Mouse (Mus musculus) testis, adult 10 weeks (tissue): Measurements from ENCODE around the gene Sema4f. TPM values are rescaled to one million over a fixed set of nuclear protein-coding genes. Genes with fewer than 3 reads are reported as not detected.

Source experiments
- polyA plus RNA-seq: library from polyadenylated mRNA; stranded (reverse); fragments of 350-450 nt; fragmentation: Illumina TruSeq; extraction: RNeasy Lipid Tissue Mini Kit (QIAGEN cat#74804); gene quantifications from one replicate; pipeline ENCODE4 v1.2.3, GENCODE M21; 2014; ENCODE audit warnings: low read depth, low replicate concordance

Gene Sema4f
- polyA plus RNA-seq = 0.15 TPM

DNA sequence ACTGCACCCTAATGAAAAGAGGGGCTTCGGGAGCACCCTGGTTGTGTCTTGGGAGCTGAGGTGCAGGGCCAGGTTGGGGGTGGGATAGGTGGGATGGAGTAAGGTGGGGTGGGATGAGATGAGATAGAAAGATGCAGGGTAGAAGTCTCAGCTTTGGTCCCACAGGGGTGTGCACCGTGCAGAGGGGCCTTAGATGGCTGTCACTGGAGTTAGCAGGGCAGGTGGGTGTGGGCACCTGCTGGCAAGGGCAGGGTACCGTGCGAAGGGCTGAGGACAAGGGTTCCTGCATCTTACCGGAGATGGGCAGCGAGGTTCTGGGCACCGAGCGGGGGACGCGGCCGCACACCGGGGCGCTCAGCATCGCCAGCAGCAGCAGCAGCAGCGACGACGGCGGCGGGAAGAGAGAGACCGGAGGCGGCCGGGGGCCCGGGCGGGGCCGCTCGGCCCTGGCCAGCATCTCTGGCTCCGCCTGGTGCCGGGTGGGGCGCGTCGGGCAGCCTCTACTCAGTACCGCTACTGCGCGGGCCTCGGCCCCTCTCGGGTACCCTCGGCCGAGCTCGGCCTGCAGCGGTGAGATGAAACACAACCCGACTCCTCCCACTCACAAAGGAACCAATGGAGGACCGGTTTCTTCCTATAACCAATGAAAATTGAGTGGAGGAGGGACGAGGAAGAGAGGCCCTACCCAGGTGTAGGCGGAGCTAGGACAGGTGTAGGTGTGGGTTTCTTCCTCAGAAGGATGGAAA lies at the start of gene Sema4f:
Gene Sema4f (minus strand): TSS at position 603 of the 746 bp plus-strand sequence.

DNA sequence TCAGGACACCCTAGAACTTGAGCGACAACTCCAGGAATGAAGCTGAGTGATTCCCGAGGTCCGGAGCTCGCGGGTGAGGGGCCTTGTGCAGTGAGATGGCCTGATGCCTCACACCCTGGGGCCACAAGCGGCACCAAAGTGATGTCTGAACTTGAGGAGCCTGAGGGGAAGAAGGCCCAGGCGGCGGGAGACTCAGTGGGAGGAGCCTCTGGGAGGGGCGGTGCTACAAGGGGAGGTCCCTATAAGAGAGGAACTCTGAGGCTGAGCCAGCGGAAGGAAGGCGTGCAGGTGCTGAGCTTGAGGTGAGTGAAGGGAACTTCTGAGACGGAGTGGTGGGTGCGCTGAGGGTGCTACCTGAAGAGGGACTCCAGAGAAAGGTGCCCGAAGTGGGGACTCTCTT lies 7.1 kb upstream of the Sema4f start, which contains the start of gene M1ap:
Gene M1ap (plus strand): TSS at position 252 of the 400 bp plus-strand sequence.

Other genes starting within 250 kb of the Sema4f start
- gene Pole4, start 234.4 kb downstream of the Sema4f start, polyA plus RNA-seq = 65.8 TPM
- gene Hk2, start 165.3 kb downstream of the Sema4f start, polyA plus RNA-seq = 19.9 TPM
- 28.5 TPM for gene M1ap, start 7.1 kb upstream of the Sema4f start, polyA plus RNA-seq
- not detected for gene Dok1, start 93.7 kb upstream of the Sema4f start, polyA plus RNA-seq
- 0.42 TPM for gene Loxl3, start 94.4 kb upstream of the Sema4f start, polyA plus RNA-seq
- gene Aup1, start 114.8 kb upstream of the Sema4f start, polyA plus RNA-seq = 6.2 TPM
- 2.4 TPM for gene Htra2, start 115.5 kb upstream of the Sema4f start, polyA plus RNA-seq
- 0.08 TPM for gene Dqx1, start 118.1 kb upstream of the Sema4f start, polyA plus RNA-seq
- not detected for gene Tlx2, start 130.5 kb upstream of the Sema4f start, polyA plus RNA-seq
- 13.1 TPM for gene Pcgf1, start 138.1 kb upstream of the Sema4f start, polyA plus RNA-seq
- not detected for gene Lbx2, start 146.6 kb upstream of the Sema4f start, polyA plus RNA-seq
- not detected for gene Ccdc142, start 161.8 kb upstream of the Sema4f start, polyA plus RNA-seq
- 2.6 TPM for gene Gm42688, start 161.8 kb upstream of the Sema4f start, polyA plus RNA-seq
- gene Mrpl53, start 169.3 kb upstream of the Sema4f start, polyA plus RNA-seq = 46.1 TPM
- 0.87 TPM for gene Mogs, start 175.7 kb upstream of the Sema4f start, polyA plus RNA-seq
- 3.4 TPM for gene Wbp1, start 181.8 kb upstream of the Sema4f start, polyA plus RNA-seq
- 1.1 TPM for gene Ino80b, start 185.7 kb upstream of the Sema4f start, polyA plus RNA-seq
- 0.28 TPM for gene Rtkn, start 195.7 kb upstream of the Sema4f start, polyA plus RNA-seq
- 1.5 TPM for gene Wdr54, start 216.6 kb upstream of the Sema4f start, polyA plus RNA-seq
- 2.4 TPM for gene 1700003E16Rik, start 216.6 kb upstream of the Sema4f start, polyA plus RNA-seq
- 11.3 TPM for gene Dctn1, start 226.2 kb upstream of the Sema4f start, polyA plus RNA-seq